Mouse (Mus musculus): Measurements from ENCODE around the gene Klk14.
A peak's percentile ranks its signal among the peaks of the same experiment; 100 is the strongest.
"Not testable (repeated sequence)": the region's sequence is repeated elsewhere in the genome, so short reads cannot be mapped to it uniquely, and the experiment has no call there.

Gene Klk14

DNA sequence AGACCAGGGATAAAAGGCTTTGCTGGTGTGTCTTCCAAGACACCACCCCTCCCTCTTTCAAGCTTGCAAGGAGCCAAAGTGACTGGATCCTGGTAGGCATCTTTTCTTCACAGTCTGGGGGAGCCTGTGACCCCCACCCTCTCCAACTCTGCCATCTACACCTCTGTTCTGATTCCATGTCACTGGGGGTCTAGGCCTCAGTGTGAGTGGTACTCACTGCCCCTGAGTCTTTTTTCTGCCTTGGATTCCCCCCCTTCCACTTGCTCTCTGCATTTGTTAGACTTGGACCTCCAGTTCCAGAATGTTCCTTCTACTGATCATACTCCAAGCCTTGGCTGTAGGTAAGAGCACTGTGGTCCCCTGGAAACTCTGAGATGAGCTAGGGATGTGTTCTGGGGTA lies at the start of gene Klk14:
Gene Klk14, plus strand, starts transcription at position 301 of the 400 bp plus-strand sequence.
- no peak for DNase-seq

DNA sequence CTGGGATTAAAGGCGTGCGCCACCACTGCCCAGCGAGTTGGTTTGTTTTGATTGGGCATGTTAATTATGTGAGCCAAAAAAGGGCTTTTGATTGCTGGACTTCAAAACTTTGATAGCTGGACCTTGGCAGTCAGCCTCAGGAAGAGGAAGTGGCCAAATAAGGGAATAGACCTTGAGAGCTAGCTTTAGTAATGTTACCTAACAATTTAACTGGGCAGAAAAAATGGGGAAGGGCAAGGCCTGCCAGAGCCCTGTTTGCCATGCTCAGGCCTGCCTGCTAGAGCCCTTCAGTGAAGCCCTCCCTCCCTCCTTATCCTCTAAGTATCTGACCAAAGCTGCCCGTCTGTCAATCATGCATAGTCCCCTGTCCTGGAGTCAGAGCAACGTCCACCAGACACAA lies 47.6 kb upstream of the Klk14 start:
- DNase-seq: no peak

DNA sequence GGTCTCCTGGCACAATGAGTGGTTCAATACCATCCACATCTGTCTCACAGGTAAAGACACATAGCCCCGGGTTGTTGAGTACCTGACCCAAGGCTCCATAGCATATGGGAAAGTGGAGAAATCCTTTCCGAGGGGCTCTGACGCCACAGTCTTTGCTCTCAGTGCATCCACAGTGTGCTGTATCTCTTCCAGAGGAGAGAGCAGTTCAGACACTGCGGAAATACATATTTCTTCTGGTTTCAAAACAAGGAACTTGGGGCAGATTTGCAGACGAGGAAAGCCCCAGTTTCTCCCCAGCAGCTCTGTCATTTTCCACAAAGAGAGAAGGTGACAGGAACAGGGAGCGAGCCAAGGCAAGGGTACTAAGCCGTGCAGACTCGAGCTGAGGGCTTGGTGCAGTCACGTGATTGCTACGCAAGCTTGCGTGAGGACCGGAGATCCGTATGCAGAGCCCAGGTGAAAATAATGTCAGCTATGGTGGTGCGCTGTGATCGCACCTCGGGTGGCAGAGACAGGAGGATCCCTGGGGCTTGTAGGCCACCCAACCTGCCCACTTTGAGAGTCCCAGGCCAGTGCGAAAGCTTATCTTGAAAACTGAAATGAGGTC lies 47.1 kb upstream of the Klk14 start:
- no peak for DNase-seq

DNA sequence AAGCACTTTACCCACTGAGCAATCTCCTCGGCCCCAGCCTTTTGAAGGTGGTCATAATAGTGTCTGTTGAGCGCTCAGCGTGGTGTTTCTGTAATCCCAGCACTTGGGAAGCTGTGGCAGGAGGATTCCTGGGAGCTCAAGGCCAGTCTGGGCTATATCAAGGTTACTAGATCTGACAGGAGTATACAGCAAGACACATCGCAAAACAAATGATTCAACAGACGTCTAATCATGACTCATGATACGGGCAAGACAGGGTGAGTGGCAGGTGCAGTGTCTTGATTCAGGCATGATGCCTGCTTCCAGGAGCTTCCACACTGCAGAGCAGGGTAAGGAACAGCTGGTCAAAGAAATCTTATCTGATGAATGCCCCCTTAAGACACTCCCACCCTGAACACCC lies 37.5 kb upstream of the Klk14 start:
- DNase-seq: no peak

DNA sequence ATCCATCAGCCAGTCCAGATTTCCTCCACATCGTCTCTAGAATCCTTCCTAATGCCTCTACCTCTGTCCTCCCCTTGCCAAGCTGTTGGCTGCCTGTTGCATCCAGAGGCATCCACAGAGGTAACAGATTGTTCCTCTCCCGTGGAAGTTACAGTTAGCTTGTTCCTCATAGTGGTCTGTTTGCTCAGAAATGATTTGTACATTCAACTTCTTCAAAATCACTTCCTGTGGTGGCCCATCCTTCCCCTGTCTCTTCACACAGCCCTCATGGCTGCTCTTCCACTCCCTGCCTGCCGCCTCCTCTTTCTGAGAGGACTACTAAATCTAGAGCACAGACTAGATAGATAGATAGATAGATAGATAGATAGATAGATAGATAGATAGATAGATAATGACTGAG lies 35.7 kb upstream of the Klk14 start:
- DNase-seq: no peak

DNA sequence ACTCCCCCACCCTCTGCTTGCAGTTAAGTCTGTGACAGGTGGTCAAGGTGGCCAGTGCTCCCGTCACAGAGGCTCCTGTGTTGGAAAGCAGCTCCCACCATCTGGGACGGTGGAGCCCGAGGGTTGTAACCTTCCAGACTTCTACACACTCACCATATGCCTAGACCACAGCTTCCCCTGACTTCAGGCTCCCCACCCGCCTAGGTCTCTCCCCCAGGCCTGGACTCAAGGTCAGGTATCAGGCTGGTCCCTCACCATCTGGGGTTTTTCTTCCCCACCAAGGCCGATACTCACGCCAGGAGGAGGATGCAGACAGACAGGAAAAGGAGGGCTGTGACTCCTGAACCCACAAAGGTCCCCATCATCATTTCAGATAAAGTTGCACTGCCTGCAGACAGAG lies 34.0 kb upstream of the Klk14 start:
- DNase-seq: no peak

DNA sequence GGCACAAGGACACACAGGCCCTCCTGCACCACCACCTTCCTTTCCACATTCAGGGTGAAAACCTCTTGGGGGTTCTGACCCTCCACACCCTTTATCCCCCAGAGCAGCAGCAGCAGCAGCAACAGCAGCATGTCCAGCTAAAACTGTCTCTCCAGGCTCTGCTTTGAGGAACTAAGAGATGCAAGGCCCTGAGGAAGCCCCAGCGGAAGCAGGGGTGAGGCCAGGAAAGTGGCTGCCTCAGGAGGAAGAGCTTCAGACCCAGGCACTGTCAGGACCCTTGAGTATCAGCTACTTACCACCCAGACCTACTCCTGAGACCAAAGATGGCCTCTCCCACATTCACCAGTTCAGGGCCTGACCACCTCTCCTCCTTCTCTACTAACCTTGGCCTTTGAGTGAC lies 30.2 kb upstream of the Klk14 start, which contains the start of gene Siglece:
Gene Siglece, minus strand, starts transcription at position 160 of the 400 bp plus-strand sequence.
- DNase-seq: no peak

DNA sequence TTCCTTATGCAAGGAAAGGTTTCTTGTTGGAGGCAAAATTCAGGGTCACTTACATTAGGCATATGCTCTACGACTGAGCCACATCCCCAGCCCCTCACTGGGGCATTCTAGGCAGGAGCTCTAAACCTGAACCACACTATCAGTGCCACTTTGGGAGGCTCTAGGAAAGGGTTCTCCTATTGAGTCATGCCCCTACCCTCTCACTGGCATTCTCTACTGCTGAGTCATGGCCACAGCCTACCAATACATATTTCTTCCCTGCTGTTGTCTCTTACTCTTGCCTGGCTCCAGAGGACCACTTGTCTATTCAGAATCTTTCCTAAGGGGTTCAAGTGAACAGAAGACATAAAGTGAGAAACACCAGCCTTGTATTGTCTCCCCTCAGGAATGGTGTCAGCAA lies 27.4 kb upstream of the Klk14 start:
- DNase-seq: no peak

DNA sequence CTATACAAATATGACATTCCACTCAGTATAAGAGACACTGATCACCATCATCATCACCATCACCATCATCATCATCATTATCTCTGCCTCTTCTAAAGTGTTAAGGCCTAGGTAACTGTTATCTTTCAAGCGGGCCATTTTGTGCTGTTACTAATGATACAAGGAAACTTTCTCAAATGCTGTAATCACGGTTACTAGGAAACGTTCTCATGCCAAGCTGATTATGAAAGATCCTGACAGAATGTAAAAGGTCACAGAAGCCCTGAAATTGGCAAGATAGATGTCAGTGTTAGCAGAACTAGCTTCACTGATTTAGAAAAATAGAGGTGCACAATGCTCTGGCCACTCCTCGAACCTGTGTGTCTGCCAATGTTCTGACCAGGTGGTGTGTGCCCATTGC lies 23.0 kb upstream of the Klk14 start:
- DNase-seq: not testable (repeated sequence)

DNA sequence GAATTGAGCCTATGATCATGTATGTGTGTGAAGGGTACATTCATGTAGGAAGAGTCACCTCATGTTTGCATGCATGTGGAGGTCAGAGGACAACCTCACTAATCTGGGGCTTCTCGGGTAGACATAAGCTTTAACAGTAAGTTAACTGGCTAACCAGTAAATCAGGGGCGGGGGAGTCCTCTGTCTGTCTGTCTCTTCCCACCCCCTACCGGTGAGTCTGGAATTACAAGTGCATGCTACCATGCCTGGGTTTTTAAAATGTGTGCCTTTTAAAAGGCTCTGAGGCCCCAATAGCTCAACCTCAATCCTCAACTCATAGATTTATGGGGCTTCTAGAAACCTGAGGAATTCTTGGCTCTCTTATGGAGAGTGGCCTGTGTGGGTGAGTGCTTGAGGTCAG lies 21.6 kb upstream of the Klk14 start:
- no peak for DNase-seq

DNA sequence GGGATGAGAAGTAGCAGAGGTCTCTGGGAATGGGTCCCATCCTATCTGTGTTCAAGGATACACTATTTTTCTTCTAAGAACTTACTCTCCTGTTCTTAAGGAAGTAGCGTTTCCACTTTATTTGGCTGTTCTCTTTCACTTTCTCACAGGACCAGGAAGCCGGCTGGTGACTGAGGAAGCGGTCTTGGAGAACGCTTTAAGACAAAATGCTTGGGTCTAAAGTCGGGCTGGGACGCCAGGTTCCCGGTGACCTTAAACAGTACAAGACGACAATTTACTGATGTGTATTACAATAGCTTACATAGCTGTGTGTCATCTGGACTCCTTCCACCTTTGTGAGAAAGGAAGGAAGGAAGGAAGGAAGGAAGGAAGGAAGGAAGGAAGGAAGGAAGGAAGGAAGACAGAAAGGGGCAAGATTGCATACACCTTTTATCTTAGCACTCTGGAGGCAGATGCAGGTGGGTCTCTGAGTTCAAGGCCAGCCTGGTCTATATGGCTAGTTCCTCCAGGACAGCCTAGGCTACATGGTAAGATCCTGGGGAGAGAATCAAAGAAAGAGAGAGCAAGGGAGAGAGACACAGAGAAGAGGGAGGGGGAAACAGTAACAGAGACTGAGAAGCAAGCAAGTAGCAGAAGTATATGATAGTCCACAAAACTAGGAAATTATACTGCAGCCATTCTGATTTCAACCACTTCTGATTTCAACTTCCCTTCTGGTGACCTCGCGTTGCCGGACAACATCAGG lies 19.0 kb upstream of the Klk14 start:
- DNase-seq: no peak

DNA sequence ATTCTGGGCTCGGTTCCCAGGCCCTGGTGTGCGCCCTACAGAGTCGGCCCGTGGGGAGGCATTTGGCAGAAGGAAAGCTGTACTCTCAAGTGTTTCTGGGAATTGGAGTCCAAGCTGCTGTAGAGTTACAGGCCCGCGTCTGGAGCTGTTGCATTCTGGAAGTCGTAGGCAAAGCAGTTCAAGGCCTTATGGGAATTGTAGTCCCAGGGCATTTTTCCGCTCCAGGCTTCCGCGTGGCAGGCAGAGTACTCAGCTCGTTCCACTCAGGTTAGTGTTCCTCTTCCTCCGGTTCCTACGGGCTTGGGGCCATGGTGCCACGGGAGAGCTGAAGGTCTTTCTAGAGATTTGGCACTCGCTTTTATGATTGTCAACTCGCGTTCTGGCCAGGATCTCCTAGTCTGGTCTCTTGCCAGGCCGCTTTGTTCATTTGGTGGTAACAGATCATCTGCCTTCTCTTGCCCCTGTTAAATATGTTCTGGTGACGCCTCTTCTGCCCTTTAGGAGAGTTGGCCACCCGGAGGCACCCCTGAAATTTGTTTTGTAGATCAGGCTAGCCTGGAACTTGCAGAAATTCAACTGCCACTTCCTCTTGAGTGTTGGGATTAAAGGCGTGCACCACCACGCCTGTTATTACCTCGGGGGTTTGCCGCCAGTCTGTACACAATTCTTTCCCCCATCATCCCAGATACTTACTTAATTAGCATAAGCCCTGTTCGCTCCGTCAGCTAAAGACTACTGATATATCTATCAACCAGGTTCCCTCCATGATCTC lies 18.2 kb upstream of the Klk14 start, which contains the start of gene Ctu1:
Gene Ctu1, plus strand, starts transcription at position 208 of the 772 bp plus-strand sequence.
- DNase-seq: peak; percentile 85

DNA sequence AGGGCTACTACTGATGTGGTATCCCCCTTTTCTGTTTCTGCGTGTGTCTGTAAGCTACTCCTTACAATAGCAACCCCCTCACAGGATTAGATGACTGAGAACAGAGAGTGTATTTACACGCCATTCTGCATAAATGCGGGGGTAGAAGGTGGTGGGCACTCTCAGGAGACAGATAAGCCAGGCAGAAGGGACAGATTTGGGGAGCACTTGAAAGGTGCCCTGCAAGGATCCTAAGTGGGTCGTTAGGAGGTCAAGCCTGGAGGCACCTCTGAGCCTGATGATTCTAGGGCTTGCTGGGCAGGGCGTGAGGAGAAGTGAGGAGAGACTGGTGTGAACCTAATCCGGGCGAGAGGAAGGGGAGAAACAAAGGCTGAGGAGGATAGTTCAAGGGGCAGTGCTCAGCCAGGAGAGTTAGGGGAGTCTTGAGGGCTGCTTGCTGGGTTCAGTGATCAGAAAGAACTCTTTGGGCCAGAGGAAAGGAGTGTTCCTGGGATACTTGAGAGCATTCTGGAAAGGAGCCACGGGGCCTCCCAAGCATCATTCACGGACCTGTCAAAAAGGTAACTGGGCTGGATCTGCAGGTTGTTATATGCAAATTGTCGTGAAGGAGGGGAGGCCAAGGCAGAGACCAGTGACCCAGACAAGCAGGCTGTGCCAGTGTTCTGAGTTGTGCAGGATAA lies 17.5 kb upstream of the Klk14 start:
- no peak for DNase-seq

DNA sequence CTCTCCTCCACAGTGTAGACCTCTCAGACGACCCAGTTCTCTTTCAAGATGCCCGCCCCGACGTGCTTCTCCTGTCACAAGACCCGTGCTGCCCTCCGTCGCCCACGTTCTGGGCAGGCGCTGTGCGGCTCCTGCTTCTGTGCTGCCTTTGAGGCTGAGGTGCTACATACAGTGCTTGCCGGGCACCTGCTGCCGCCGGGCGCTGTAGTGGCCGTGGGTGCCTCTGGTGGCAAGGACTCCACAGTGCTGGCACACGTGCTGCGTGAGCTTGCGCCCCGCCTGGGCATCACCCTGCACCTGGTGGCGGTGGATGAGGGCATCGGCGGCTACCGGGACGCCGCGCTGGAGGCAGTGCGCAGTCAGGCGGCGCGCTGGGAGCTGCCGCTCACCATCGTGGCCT lies 15.1 kb upstream of the Klk14 start:
- no peak for DNase-seq

DNA sequence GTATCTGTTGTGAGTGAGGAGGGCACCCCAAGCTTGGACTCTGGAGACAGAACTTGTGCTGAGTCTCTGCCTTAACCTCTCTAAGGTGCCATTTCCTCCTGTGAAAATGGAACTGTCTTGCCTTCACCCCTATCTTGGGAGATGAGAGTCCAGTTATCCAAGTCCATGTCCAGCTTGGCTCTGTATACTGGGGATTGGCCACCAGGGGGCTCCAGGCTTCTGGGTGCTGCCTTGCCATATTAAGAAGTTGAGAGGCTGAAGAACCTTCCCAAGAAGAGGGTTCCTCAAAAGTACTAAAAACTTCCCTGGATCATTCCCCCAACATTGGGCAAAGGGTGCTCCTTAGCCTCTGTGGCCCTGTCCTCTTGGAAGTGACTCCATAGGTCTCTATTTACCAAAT lies 11.7 kb upstream of the Klk14 start:
- no peak for DNase-seq

DNA sequence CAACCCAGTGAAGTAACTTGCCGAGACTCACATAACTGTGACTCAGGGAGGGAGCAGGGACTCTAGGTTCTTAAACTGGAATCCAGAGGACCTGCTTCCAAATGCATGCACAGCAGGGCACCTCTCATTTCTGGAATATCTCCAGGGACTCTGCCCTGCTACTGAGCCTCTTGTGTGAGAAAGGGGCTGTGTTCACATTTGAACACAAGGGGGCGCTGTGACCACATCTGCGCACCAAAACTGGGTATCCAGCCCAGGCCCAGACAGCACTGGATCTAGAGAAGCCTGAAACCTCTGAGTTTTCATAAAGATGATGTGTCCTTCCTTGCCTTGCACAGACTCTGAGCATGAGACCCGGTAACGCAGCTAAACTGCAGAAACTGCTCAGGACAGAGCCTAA lies 9.3 kb upstream of the Klk14 start:
- DNase-seq: no peak

DNA sequence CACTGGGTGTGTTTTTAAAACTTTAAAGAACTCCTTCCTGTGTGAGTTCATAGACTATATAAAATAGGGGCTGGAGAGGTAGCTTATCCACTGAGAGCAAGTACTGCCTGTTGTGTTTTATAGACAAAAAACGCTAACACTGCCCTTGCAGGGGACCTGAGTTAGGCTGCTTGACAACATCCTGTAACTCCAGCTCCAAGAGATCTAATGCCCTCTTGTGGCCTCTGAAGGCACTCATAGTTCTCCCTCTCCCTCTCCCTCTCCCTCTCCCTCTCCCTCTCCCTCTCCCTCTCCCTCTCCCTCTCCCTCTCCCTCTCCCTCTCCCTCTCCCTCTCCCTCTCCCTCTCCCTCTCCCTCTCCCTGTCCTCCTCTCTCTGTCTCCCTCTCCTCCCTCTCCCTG lies 7.7 kb upstream of the Klk14 start:
- not testable (repeated sequence) for DNase-seq

DNA sequence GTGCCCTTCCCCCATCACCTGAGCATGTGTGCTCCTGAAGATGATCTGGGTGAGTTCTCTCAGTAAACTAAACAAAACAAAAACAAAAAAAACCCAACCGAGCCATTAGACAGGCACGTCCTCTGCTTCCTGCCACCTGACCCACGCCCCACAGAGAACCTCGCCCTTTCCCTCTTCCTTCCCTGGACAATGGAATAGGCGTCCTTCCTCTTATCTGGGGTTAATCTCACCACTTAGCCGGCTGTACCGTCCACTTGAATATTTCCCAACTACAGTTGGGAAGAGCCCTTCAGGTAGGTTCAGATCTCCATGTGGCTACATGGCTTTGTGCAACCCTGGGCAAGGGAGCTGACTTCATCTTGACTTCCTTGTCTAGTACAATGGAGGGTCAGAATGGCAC lies 5.1 kb upstream of the Klk14 start:
- DNase-seq: no peak

DNA sequence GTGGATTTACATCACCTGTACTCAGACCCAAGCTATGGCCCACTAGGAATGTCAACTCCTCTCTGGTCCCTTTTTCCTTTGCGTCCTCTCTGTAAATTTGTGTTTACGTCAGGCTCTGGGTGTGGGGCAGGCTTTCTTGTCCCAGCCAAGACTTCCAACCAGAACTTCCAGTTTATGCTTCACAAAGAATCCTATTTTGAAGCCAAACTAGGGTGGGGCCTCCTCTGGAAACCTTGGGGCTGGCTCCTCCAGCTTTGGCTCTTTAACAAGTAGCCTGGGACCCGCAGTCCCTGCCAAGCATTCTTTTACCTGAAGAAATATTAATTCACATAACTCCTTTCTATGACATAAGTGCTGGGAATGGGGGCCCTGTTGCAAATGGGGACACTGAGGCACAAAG lies 19.8 kb downstream of the Klk14 start:
- no peak for DNase-seq

DNA sequence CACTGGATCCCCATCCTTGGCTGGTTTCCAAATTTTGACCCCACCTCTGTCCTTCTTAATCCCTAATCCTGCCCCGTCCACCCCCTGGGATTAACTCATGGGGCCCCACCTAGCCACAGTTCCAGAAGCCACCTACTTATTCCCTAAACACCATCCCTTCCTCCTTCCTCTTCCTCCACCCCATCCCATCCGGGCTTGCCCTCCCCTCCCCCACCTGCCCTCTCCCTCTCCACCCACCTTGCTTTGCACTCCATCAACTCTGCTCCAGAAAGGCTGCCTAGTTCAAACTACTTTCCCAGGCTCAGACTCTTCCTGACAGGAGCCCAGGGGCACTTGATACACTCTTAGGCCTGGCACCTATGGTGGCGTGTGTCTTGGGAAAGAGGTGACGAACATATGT lies 22.0 kb downstream of the Klk14 start, which contains the start of gene Klk13:
Gene Klk13, plus strand, starts transcription at position 301 of the 400 bp plus-strand sequence.
- DNase-seq: no peak

DNA sequence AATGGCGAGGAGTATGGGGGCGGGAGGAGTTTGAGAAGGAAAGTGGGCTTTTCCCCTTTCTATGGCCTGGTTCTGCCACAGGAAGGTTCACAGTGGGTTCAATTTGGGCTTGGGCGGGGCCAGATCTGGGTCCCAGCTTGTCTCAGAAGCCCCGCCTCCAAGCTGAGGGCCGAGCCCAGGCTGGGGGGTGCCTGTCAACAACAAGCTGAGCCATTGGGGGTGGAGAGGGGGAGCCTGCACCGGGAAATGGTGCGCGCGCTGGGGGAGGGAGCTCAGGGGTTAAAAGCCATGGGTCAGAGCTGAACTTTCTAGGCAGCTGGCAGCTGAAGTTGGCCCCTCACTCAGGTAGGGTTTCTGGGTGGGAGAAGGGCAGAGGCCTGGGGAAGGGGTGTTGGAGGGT lies 22.7 kb downstream of the Klk14 start:
- no peak for DNase-seq

DNA sequence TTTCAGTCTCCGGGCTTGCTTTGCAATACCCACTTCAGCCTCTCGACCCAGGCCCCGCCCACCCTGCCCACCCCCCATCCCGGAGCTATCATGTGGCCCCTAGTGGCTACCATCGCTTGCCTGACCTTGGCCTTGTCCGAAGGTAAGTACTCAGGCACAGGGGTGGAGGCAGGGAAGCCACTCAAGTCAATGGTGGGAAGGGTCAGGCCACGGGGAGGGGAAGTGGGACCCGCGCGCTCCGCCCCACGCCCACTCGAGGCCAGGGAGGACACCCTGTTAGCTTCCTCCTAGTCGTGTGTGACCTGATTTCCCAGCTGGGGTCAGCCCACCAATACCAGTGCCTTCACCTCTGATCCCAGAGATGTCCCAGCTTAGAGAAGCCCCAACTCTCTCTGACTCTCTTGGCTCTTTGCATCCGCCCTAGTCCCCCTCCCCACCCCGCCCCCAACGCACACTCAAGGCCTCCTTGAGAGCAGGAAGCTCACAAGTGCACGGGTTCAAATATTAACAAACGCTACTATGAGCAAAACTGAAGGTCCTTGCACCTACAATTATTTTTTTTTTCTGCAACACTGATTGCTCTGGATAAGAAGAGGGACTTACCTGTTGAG lies 23.6 kb downstream of the Klk14 start:
- DNase-seq: no peak

All from cerebellum, adult 11 months (tissue).